Mouse (Mus musculus): ENCODE measurements around the gene Ccdc51.

Ccdc51 gene

DNA sequence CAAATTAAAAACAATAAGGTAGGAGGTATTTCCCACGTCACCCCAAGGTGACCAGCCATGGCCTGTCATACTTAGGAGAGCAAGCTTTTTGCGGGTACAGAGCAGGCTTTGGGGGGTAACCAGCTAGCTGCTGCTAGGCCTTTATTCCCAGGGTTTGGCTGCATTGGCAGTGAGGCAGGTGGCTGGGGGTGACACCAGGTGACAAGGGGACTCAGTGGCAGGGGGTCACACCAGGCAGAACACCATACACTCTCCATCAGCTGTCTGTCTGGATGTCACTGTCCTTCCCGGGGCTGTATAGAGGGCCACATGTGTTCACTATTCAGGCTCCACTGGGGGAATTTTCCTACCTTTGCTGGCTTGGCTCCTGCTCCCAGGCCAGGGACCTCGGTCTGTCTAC, 25.4 kb upstream of the Ccdc51 start:
- no peak for DNase-seq (ENCODE audit: low read depth, low spot score)

DNA sequence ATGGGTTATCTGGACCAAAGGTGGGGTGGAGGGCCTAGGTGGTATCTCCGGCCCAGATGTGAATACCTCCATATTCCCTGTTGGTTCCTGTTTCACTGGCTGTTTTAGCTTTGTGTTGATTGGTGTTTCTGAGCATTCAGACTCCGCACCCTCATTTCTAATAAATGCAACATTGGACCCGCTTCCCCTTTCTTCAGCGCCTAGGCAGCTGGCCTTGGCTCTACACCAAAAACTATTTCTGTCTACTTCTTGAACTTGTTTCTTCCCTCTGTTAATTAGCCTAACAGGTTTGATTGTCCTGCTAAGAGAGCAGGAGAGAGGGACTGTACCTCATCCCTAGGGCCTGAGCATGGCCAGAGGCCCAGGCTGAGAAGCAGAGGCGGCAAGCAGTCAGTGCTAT, 24.8 kb upstream of the Ccdc51 start:
- DNase-seq (ENCODE audit: low read depth, low spot score) = no peak

- no peak for DNase-seq (ENCODE audit: low read depth, low spot score)
Measured at GRCm38 (mm10) chr9:109058006-109058765, 24.1 kb upstream of the Ccdc51 start.

- peak; percentile 93 for DNase-seq (ENCODE audit: low read depth, low spot score)
Measured at GRCm38 (mm10) chr9:109059136-109059903, 23.0 kb upstream of the Ccdc51 start, which contains the start of gene Trex1. Trex1 (minus strand) TSS chr9:109059734.

DNA sequence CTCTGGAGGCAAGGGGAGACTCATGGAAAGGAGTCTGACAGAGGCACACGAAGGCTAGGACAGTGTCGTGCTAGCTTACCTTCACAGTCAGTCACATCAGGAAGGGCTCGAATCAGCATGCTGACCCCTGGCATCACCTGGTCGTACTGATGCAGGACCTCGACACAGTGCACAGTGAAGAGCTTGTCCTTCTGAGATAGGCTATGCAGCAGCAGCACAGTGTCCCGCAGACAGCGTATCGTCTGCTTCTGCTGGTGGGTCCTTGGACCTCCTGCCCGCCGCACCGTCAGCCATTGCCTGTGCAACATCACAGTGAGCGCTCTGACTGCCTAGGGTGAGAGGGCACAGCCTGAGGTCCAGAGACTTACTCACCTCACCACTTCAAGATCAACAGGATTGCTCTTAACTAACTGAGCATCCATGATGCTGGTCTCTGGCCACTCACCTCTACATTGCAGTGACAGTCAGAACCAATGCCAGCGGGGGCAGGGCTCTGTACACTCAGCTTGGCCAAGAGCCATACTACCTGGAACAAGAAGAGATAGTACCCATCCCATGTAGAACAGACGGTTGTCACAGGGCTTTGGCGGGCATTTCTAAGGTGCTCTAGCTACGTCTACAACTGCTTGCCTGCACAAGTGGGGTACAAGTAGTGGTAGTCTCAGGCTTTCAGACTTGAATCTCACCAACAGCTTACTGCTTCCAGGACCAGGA, 22.0 kb upstream of the Ccdc51 start:
- no peak for DNase-seq (ENCODE audit: low read depth, low spot score)

DNA sequence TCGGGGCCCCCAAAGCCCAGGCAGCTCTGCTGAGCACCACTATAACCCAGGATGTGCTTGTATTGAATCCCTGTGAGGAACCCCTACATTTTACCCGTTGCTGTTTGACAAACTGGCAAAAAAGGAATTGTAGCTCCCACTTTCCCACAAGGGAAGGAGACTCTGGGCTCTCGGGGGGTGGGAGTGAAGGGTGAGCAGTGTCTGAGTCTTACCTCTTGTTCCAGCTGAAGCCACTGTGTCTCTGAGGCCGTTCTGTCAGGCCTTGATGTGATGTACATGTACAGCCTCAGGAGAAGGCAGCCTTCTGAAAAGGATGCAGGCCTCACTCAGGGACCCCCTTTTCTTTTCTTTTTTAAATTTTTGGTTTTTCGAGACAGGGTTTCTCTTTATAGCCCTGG, 21.4 kb upstream of the Ccdc51 start:
- DNase-seq (ENCODE audit: low read depth, low spot score) = no peak

DNA sequence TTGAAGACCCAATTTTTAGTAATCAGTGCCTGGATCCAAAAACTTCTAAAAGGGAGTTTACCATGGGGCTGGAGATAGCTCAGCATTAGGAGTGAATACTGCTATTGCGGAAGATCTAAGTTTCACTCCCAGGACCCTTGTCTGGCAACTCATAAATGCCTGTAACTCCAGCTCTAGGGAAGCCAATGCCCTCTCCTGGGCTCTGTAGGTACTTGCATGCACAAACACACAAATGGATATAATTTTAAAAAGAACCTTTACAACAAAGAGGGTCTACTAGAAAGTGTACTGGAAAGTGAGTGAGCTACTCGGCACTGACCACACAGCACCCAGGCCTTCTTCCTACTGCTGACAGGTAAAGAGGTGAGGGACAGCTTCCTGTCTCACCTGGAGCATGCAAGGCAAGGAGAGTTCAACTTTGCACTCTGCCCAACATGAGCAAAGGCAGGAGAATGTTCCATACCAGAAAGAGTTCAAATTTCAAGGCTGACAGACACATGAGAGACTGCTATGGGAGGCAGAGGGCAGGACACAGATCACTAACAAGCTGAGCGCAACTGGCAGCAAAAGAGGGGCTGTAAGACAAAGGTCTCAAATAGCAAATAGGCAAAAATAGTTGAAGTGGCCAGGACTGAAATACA, 14.1 kb upstream of the Ccdc51 start:
- no peak for DNase-seq (ENCODE audit: low read depth, low spot score)

DNA sequence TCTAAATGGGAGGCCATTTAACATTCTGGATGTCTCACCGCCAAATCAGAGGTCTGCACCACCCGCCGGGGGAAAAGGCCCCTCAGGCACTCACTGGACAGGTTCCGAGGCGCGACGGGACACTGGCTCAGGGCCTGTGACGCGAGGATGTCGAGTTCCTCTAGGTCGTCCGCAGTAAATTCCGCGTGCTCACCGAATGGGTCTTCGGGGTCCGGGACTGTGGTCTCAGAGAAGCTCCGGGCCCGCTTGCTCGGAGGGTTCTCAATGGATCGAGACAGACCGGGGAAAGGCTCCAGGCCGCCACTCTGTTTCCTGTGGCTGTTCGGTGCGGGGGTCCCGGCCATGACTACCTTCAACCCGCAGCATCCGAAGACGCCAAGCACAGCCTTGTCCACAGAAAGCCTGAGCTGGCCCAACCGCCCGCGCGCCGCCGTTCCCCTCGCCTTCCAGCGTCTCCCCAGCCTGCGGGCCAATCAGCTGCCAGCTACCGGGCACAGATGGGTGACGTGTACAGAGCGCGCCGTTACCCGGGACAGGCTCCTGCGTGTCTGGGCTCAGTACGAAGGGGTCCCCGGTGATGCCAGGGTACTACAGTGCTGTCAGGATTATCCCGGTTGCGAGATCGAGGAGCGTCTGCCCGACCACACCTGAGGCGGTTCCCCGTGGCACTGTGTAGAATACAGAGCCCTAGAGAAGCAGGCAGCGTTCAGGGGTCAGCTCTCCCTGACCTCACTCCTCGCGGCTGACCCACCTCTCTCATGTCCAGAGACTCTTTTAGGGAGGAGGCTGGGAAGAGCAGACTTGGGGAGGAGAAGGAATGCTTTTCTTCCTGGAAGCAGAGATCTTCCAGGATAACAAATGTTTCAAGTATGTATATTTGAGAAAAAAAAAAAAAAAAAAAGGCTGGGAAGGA, 8.4 kb upstream of the Ccdc51 start, which contains the start of gene Atrip:
Gene Atrip (minus strand): TSS at position 464 of the 913 bp plus-strand sequence.
- peak; percentile 86 for DNase-seq (ENCODE audit: low read depth, low spot score)

- DNase-seq (ENCODE audit: low read depth, low spot score) = no peak
Measured at GRCm38 (mm10) chr9:109080516-109080915, 1.8 kb upstream of the Ccdc51 start.

DNA sequence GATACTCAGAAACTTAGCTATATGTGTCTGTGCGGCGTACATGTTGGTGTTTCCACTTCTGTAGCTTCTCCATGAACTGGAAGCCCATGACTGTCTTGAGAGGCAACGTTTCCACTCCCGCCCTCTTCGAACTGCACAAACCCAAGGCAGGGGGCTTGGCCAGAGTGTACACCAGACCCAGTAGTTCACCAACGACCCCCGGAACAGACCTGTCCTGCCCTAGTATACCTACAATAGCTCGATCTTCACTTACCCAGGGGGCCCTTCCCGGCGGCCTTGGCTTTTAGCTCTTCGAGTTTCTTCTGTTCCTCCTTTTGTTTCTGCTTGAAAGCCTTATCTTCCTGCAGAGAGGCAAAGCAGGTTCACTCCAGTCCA, 557 bp upstream of the Ccdc51 start:
- no peak for DNase-seq (ENCODE audit: low read depth, low spot score)

- DNase-seq (ENCODE audit: low read depth, low spot score) = peak; percentile 74
Measured at GRCm38 (mm10) chr9:109084922-109085321, 2.6 kb downstream of the Ccdc51 start.

- peak; percentile 55 for DNase-seq (ENCODE audit: low read depth, low spot score)
Measured at GRCm38 (mm10) chr9:109087987-109088386, 5.7 kb downstream of the Ccdc51 start.

DNA sequence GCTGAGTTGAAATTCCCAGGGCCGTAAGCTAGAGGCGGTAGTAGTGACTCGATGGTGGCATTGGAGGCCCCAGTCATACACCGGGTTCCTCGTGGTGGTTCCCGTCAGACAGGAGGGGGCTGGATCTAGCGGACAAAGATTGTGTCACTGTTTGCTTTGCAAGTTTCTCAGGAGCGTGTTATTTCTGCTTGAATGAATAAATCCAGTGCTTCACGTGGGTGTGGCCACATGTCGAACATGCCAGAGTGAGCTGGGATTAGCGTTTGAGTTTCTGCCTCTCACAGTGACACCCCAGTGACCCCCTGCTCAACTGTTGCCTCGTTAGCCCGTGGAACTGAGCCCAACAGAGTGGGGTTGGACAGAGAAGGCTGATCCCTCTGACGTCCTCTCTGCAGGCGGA, 8.2 kb downstream of the Ccdc51 start:
- no peak for DNase-seq (ENCODE audit: low read depth, low spot score)

DNA sequence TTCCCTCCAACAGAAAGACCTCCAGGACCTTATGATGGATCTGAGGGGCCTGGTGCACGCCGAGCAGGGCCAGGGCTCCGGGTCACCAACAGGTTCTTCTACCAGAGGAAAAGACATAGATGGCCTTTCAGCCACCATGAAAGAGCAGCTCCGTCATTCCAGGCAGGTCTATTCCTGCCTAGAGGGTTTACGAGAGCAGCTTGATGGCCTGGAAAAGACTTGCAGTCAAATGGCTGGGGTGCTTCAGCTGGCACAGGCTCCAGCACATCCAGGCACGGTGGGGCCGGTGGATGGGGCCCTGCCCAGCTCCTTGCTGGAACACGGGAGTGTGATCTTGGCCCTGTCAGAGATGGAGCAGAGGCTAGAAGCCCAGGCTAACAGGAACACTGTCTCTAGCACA, 9.5 kb downstream of the Ccdc51 start:
- no peak for DNase-seq (ENCODE audit: low read depth, low spot score)

DNA sequence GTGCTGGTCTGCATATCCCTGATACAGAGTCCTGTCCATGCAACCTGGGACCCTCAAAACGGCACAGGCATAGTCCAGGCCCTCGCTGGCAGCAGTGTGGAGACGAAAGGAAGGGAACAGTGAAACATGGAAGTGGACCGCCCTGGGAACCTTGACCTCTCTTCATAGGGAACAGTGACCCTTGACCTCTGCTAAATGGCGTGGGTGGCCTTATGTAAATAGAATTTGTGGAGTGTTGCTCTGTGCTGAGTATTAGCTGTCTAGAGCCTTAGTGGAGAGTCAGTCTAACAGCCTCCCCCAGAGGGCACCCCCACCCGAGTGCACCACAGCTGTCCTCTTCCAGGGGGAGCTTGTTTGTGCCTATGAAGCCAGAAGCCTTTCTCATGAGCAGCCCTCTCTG, 10.5 kb downstream of the Ccdc51 start:
- DNase-seq (ENCODE audit: low read depth, low spot score) = no peak

DNA sequence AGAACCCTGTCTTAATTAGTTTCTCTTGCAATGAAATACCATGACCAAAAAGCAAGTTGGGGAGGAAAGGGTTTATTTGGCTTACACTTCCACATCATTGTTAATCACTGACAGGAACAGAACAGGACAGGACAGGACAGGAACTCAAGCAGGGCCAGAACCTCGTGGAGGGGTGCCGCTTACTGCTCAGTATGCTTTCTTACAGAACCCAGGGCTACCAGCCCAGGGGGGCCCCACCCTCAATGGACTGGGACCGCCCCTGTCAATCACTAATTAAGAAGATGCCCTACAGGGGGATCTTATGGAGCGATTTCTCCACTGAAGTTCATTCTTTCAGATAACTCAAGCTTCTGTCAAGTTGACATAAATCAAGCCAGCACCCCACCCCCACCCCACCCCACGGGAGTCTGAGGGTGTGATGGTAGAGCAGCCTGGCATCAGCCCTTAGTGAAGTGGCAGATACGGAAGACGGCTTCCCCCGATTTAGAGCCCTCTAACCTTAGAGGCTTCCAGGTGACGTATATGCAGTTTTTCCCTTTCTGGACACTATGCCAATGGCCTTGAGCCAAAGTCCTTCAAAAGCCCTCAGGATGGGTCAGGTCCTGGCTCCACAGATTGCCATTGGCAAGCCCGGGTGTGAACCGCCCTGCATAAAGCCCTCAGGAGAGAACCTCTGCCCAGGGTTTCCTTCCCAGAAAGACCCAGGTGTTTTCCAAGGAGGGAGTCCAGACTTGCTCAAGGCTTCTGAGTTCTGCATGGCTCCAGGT, 11.7 kb downstream of the Ccdc51 start:
- no peak for DNase-seq (ENCODE audit: low read depth, low spot score)

- DNase-seq (ENCODE audit: low read depth, low spot score) = no peak
Measured at GRCm38 (mm10) chr9:109094553-109095136, 12.4 kb downstream of the Ccdc51 start.

DNA sequence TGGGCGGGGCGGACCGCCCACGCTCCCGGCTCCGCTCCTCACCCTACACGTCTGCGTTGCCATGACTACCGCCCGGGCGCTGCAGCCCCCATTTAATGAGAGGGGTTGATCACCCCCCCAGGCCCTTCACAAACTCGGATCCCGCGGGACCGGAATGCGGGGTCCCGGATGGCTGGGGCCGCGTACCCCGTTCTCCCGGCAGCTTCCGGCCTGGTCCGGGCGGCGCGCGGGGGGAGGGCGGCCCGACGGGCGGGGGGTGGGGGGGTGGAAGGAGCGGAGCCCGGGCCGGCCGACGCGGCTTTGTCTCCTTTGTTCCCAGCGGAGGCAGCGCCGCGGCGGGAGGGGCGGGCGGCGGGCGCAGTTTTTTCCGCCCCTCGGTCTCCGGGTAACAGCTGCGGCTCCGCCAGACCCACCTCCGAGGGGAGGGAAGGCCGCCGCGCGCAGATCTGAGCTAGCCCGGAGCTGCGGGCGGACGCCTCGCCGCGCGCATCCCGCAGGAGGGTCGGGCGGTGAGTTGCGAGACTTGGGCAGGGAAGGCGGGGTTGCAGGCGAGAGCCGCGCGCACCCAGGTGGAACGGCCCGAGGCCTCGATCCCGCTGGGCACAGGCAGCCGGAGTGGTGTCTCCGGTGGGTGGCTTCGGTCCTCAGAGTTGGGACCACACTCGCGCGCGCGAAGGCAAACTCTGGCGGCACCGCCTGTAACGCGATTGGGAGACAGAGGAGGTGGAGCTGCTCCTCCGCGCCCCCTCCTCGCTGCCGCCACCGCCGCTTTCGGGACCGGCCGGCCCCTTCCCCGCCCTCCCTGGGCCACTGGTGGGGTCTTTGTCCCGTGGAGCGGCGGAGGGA, 13.1 kb downstream of the Ccdc51 start, which contains the start of gene Plxnb1:
Gene Plxnb1 (plus strand): TSS at position 253 of the 846 bp plus-strand sequence.
- no peak for DNase-seq (ENCODE audit: low read depth, low spot score)

- no peak for DNase-seq (ENCODE audit: low read depth, low spot score)
Measured at GRCm38 (mm10) chr9:109096251-109096661, 14.0 kb downstream of the Ccdc51 start.

Data from 3T3-L1 (cell line).